Mouse (Mus musculus) forebrain, embryonic 13.5 days (tissue): ENCODE measurements around the gene Gm20662. TPM values are rescaled to one million over a fixed set of nuclear protein-coding genes. Genes with fewer than 3 reads are reported as not detected.
"Not testable (repeated sequence)": the region's sequence is repeated elsewhere in the genome, so short reads cannot be mapped to it uniquely, and the experiment has no call there.

Experiments used
- ATAC-seq: fragments of 200-750 bp; cut with Nextera tagmentation; 2 replicates; pipeline ENCODE4 v1.8.0; 2017
- H3K27ac ChIP-seq: fragments of 300-500 bp; sonication (generic); 2 replicates; pipeline ENCODE4 v1.5.1; 2015; ENCODE audit warnings: inconsistent platforms, mild to moderate bottlenecking, moderate library complexity
- H3K27me3 ChIP-seq: fragments of 300-500 bp; sonication (generic); 2 replicates; pipeline ENCODE4 v1.6.1; 2015; ENCODE audit warnings: mild to moderate bottlenecking, inconsistent platforms
- H3K36me3 ChIP-seq: fragments of 300-500 bp; sonication (generic); 2 replicates; pipeline ENCODE4 v1.6.1; 2015; ENCODE audit warnings: mild to moderate bottlenecking, inconsistent platforms; ENCODE audit not compliant: poor library complexity, severe bottlenecking
- H3K4me1 ChIP-seq: fragments of 300-500 bp; sonication (generic); 2 replicates; pipeline ENCODE4 v1.6.1; 2015; ENCODE audit warnings: inconsistent platforms
- H3K4me2 ChIP-seq: fragments of 300-500 bp; sonication (generic); 2 replicates; pipeline ENCODE4 v1.6.1; 2015; ENCODE audit warnings: inconsistent platforms, mild to moderate bottlenecking, moderate library complexity
- H3K4me3 ChIP-seq: fragments of 300-500 bp; sonication (generic); 2 replicates; pipeline ENCODE4 v1.5.1; 2015; ENCODE audit warnings: mild to moderate bottlenecking, inconsistent platforms
- H3K9ac ChIP-seq: fragments of 300-500 bp; sonication (generic); 2 replicates; pipeline ENCODE4 v1.6.1; 2015; ENCODE audit warnings: mild to moderate bottlenecking, inconsistent platforms
- H3K9me3 ChIP-seq: fragments of 300-500 bp; sonication (generic); replicated peaks from 2 replicates; pipeline ENCODE4 v1.6.1; 2016; ENCODE audit warnings: inconsistent platforms
- WGBS: fragments of 180-500 bp; shearing (Covaris S2); methylation state at CpG from one replicate; pipeline ENCODE4 v1.1.7; 2015; 5-methylcytosine and 5-hydroxymethylcytosine counted together
- polyA plus RNA-seq: library from polyadenylated mRNA; unstranded; fragments of >200 nt; fragmentation: Nextera tagmentation; extraction: Ambion mirVana; gene quantifications from 2 replicates; pipeline ENCODE4 v1.2.1, GENCODE M21; 2015

Gene Gm20662
- polyA plus RNA-seq, 1 experiment from 2014 or later, result 0.52 TPM

DNA sequence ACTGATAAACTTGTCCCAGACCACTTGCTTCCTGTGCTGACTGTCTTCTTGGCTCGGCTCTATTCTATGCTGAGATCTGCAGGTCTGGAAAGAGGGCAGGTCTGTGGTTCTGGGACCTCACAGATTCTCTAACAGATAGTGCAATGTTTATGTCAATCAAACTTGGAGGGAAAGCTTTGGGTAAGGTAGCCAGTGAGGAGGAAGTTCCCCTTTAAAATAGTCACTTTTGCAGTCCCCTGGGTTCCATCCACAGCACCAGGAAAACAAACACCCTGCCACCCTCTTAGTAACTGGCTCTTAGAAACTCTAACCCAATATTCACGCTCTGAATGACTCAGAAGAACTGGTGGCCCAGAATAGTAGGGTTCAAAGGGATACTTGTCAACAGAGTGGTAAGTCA lies 1.7 kb upstream of the Gm20662 start:
- H3K4me3 ChIP-seq, result no peak overlapping the region
- no peaks in the 10 kb centered on the region for H3K36me3 ChIP-seq
- no peak for ATAC-seq
- H3K9me3 ChIP-seq, result no peaks in the 10 kb centered on the region
- no peaks in the 10 kb centered on the region for H3K4me1 ChIP-seq
- H3K9ac ChIP-seq, result no peak overlapping the region
- WGBS, result 69% methylated on average over 2 of the region's 2 CpGs
- no peak overlapping the region for H3K4me2 ChIP-seq
- H3K27me3 ChIP-seq, result peaks cover 4% of the 10 kb centered on the region; the same call in 1 of the 2 replicates
- H3K27ac ChIP-seq, result no peak overlapping the region

DNA sequence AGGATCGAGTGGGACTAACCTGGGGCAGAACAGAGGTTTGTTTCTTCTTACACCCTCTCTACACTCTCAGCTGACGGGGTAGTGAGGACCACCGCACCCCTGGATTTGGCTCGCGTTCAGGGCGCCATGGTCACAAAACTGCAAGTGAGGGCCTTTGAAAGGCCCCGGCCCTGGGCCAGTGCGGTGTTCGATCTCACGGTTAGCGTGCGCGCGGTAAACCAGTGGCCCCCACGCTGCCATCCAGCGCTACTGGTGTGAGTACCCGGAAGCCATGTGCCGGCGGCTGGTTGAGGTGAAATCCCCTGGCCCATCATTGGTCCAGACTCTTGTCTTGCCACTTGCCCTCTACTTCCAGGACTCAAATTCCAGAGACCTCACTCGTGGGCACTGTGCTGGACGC lies 636 bp upstream of the Gm20662 start:
- Histone ChIP-seq H3K27me3 (peaks cover 4% of the 10 kb centered on the region; the same call in 1 of the 2 replicates), H3K9ac (no peak overlapping the region), H3K36me3 (no peaks in the 10 kb centered on the region), H3K27ac (no peak overlapping the region), H3K4me3 (no peak overlapping the region), H3K9me3 (no peaks in the 10 kb centered on the region), H3K4me2 (no peak overlapping the region), H3K4me1 (no peaks in the 10 kb centered on the region)
- ATAC-seq, result no peak
- 93% methylated on average over 21 of the region's 21 CpGs for WGBS

DNA sequence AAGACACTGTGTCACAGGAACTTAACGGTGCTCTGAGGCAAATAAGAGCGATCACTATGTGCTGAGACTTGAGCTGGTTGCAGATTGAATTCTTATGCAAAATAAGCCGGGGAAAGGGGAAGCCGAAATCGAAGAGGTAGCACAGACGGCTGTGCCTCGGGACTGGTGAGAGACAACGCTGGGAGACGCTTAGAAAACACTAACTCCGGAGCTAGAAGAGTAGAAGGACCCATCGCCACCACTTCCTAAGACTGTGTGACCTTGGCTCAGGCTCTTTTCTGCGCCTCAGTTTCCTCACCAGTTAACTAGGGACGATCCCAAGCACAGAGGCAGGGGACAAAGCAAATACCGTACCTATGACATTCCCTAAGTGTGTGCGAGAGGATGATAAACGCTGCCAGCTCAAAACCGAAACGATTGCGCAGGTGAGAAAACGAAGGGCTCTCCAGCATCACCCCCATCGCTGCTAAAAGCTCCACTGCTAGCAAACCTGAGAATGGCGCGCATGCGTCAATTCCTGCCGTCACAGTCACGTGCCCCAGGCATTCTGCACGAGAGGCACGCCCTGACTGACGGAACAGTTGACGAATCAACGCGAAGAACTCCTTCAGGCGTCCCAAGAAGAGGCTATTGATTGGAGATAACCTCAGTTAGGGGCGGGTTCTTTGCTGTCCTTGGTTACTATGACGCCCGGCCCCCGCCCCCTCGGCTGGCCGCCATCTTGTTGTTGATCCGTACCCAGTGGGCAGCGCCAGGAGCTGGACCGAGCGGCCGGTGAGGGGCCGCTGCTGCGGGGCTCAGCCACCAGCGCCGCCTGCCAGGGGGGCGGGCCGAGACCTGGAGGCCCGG lies 6.0 kb downstream of the Gm20662 start, which contains the start of gene Ip6k1:
Gene Ip6k1 (plus strand): TSS at position 580 of the 849 bp plus-strand sequence.
- under 1% methylated on average over 51 of the region's 51 CpGs for WGBS
- Histone ChIP-seq H3K4me1 (peaks cover 28% of the 10 kb centered on the region), H3K36me3 (no peaks in the 10 kb centered on the region)

DNA sequence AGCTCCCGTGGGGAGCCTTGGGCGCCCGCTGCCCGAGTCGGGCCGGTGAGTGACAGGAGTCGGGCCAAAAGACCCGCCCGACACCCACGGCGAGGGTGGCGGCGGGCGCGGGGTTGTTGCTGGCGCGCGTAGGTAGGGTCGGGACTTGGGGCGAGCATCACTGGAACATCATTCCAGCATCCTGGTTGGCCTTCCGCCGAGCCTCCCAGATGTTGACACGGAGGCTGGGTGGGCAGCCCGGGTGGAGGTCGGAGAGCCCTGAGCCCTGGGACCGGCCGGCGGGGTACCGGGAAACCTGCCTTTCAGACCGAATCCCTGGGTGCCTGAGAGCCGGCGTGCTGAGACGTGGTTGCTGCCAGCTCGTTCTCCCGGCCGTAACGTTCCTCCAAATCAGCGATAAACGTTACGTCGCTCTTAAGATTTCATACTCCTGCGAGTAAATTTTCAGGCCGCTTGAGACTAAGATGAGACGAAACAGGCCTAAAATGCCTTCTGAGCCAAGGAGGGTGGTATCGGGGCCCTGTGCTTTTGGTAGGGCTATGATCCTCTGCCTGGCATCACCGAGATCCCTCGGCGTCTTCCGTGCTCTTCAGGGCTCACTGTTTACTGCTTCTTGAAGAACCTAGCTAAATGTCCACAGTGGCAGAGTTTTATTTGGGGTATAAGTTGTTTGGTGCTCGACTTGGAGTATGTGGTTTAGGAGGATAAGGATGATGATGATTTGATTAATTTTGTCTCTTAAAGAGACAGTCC lies 6.8 kb downstream of the Gm20662 start:
- Histone ChIP-seq H3K9me3 (no peaks in the 10 kb centered on the region), H3K27me3 (peaks cover 4% of the 10 kb centered on the region; the same call in 1 of the 2 replicates), H3K9ac (peak overlapping the region; percentile 97), H3K4me3 (peak overlapping the region; percentile 99), H3K4me2 (peak overlapping the region; percentile 85), H3K36me3 (no peaks in the 10 kb centered on the region), H3K4me1 (peaks cover 28% of the 10 kb centered on the region), H3K27ac (peak overlapping the region; percentile 94)
- WGBS, result under 1% methylated on average over 48 of the region's 50 CpGs
- ATAC-seq, result no peak; the same call in 1 of the 2 replicates

More for the DNA sequence above, 6.0 kb downstream of the Gm20662 start, which contains the start of gene Ip6k1:
- no peaks in the 10 kb centered on the region for H3K9me3 ChIP-seq
- H3K27ac ChIP-seq, result peak within 1 kb of the TSS; percentile 94
- H3K9ac ChIP-seq, result peak within 1 kb of the TSS; percentile 97
- H3K4me2 ChIP-seq, result peak within 1 kb of the TSS; percentile 85
- peak; percentile 100 for ATAC-seq
- peak within 1 kb of the TSS; percentile 99 for H3K4me3 ChIP-seq
- peaks cover 4% of the 10 kb centered on the region; the same call in 1 of the 2 replicates for H3K27me3 ChIP-seq

DNA sequence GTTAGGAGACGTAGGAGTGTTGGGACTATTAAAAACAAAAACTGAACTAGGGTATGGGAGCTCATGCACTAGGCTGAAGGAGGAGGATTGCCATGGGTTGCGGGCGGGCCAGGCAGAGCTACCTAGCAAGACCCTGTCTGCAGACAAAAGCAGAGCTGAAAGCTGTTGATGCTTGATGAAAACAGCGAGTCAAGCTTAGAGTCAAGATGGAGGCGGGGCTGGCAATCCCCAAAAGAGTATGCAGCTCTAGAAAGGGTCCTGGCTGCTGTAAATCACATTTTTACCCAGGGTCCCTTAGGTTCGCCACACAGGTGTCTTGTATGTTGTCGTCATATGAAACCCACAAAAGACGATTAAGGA lies 7.4 kb downstream of the Gm20662 start:
- Histone ChIP-seq H3K4me1 (peaks cover 28% of the 10 kb centered on the region), H3K36me3 (no peaks in the 10 kb centered on the region), H3K9me3 (no peaks in the 10 kb centered on the region), H3K9ac (peak overlapping the region; percentile 97), H3K4me2 (peak overlapping the region; percentile 85), H3K4me3 (peak overlapping the region; percentile 99), H3K27me3 (peaks cover 4% of the 10 kb centered on the region; the same call in 1 of the 2 replicates), H3K27ac (peak overlapping the region; percentile 94)
- WGBS, result 15% methylated on average over 8 of the region's 8 CpGs
- no peak for ATAC-seq

DNA sequence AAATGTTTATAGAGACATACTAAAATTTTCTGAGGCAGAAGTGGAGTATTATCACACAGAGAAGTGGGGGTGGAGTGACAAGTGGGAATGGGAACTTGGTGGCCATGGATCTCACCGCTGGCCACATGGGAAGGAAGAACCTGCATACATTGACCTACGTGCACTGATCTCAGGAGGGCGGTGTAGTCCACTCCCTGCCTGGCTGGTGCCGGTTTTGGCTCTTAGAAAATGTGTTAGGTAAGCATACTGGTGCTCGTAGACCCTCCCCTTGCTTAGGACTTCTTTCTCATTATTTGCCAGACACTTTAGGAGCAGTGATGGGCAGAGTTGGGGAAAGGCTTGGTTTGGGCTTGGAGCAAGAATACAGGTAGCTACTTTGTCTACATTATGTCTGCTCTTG lies 11.9 kb downstream of the Gm20662 start:
- Histone ChIP-seq H3K4me3 (no peak overlapping the region), H3K27ac (no peak overlapping the region), H3K4me2 (no peak overlapping the region), H3K9me3 (no peaks in the 10 kb centered on the region), H3K36me3 (peaks cover 7% of the 10 kb centered on the region), H3K4me1 (peaks cover 22% of the 10 kb centered on the region), H3K9ac (no peak overlapping the region), H3K27me3 (no peaks in the 10 kb centered on the region)
- 89% methylated on average over 5 of the region's 5 CpGs for WGBS
- ATAC-seq, result no peak

DNA sequence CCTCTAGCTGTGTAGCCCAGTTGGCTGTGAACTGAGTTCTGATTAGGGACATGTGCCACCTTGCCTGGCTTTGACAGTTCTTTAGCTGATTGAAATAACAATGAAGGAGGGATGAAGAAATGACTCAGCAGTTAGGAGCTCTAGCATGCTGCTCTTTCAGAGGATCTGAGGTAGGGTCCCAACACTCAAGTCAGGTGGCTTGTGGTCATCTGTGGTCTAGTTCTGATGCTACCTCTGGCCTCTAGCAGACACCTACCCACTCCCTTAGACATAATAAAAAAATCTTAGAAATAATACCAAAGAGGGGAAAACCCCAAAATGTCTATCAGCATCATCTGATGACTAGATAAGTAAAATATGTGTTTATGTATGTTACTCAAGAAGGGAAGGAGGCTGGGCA lies 14.2 kb downstream of the Gm20662 start:
- Histone ChIP-seq H3K4me2 (no peak overlapping the region), H3K36me3 (peaks cover 10% of the 10 kb centered on the region), H3K4me3 (no peak overlapping the region), H3K27ac (no peak overlapping the region), H3K9me3 (no peaks in the 10 kb centered on the region), H3K27me3 (no peaks in the 10 kb centered on the region), H3K9ac (no peak overlapping the region), H3K4me1 (peaks cover 3% of the 10 kb centered on the region; the same call in 1 of the 2 replicates)
- ATAC-seq, result no peak

DNA sequence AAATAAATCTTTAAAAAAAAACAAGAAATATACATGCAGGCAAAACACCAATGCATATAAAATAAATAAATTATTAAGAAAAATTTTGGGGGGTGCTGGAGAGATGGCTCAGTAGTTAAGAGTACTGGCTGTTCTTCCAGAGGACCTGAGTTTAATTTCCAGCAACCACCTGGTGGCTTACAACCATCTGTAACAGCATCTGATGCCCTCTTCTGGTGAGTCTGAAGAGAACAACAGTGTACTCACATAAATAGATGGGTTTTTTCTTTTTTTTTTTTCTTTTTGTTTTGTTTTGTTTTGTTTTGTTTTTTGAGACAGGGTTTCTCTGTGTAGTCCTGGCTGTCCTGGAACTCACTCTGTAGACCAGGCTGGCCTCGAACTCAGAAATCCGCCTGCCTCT lies 17.4 kb downstream of the Gm20662 start:
- H3K4me1 ChIP-seq, H3K9ac ChIP-seq, H3K9me3 ChIP-seq, H3K27ac ChIP-seq, ATAC-seq, H3K4me3 ChIP-seq, H3K27me3 ChIP-seq, H3K4me2 ChIP-seq: not testable (repeated sequence)
- WGBS, result 97% methylated on average over 2 of the region's 2 CpGs
- H3K36me3 ChIP-seq, result peaks cover 14% of the 10 kb centered on the region

DNA sequence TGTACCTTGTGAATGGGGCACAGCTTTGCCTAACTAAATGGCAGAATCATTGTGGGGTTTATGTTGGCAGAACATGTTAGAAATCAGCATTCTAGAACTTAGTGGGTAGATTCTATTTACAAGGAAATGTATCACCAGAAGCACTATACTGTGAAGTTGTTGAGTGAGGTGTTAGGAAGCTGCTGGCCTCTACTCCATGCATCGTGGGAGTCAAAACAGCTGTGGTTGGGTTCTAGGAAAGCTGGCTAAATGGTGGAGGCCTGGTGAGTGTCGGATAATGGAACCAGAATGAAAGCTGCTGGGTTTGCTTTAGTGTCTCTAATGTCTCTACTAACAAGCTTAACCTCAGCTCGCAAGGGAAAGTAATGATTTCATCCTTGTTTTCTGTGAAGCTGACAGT lies 21.0 kb downstream of the Gm20662 start:
- H3K9ac ChIP-seq, result no peak overlapping the region
- 0 out of 2 replicates have a peak, but pooled peaks cover 3% of the 10 kb centered on the region for H3K4me1 ChIP-seq
- 82% methylated on average over 3 of the region's 3 CpGs for WGBS
- peaks cover 14% of the 10 kb centered on the region for H3K36me3 ChIP-seq
- H3K4me2 ChIP-seq, result no peak overlapping the region
- no peaks in the 10 kb centered on the region for H3K27me3 ChIP-seq
- no peak overlapping the region for H3K4me3 ChIP-seq
- no peak for ATAC-seq
- H3K9me3 ChIP-seq, result no peaks in the 10 kb centered on the region
- H3K27ac ChIP-seq, result no peak overlapping the region

DNA sequence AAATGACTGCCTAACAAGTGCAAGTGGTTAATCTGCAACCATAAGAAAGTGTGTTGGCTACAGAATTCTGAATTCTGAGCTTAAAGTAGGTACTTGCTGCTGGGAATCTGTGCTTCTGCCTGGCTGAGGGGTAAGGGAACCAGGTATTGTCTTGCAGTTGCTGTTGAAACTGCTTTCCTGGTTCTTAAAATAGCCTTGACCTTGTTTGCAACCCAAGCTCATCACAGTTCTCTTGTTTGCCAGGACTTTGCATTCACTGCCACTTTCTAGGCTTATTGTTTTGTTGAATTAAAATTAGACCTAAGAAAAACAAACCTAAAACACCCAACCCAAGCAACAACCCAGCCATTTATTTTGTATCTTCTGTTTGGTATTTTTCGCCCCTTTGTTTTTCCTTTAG lies 24.6 kb downstream of the Gm20662 start:
- Histone ChIP-seq H3K4me1 (0 out of 2 replicates have a peak, but pooled peaks cover 3% of the 10 kb centered on the region), H3K9ac (no peak overlapping the region), H3K27ac (no peak overlapping the region), H3K4me2 (no peak overlapping the region), H3K9me3 (no peaks in the 10 kb centered on the region), H3K27me3 (no peaks in the 10 kb centered on the region), H3K4me3 (no peak overlapping the region), H3K36me3 (peaks cover 21% of the 10 kb centered on the region)
- no peak for ATAC-seq
- 94% methylated on average over 1 of the region's 1 CpGs for WGBS

DNA sequence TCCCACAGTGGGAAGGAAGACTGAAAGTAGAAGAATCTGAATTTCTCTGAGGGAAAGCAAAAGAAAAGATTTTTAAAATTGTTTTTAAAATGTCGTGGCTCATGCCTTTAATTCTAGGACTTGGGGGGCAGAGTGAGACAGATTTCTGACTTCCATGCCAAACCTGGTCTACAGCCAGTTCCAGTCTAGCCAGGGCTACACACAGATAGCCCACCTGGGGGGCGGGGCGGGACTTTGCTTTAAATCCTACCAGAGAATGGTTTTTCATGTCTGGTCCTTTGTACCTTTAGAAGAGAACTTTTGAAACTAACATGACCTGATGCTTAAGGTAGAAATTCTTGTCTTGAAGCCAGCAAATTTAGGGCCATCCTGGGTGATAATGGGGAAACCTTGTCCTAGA lies 27.1 kb downstream of the Gm20662 start:
- WGBS, result 82% methylated on average over 3 of the region's 3 CpGs
- no peak for ATAC-seq
- H3K4me3 ChIP-seq, result no peak overlapping the region
- H3K4me1 ChIP-seq, result 0 out of 2 replicates have a peak, but pooled peaks cover 3% of the 10 kb centered on the region
- no peak overlapping the region for H3K27ac ChIP-seq
- H3K36me3 ChIP-seq, result peaks cover 43% of the 10 kb centered on the region
- no peak overlapping the region for H3K9ac ChIP-seq
- H3K27me3 ChIP-seq, result no peaks in the 10 kb centered on the region
- H3K9me3 ChIP-seq, result no peaks in the 10 kb centered on the region
- H3K4me2 ChIP-seq, result no peak overlapping the region

DNA sequence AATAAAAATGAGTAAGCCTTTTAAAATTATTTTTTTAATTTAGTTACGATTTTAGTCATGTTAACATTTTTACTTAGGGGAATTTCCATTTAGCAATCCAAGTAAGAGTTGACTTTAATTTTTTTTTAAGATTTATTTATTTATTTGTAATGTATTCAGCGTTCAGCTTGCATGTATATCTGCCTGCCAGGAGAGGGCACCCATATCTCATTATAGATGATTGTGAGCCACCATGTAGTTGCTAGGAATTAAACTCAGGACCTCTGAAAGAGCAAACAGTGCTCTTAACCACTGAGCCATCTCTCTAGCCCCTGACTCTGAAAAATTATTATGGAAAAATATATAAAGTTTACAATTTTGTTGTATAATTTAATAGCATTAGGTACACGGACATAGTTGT lies 30.4 kb downstream of the Gm20662 start:
- H3K27me3 ChIP-seq, result no peaks in the 10 kb centered on the region
- H3K9ac ChIP-seq, result no peak overlapping the region
- H3K27ac ChIP-seq, result no peak overlapping the region
- no peak overlapping the region for H3K4me3 ChIP-seq
- no peak overlapping the region for H3K4me2 ChIP-seq
- WGBS, result 93% methylated on average over 3 of the region's 3 CpGs
- H3K4me1 ChIP-seq, result no peaks in the 10 kb centered on the region
- H3K9me3 ChIP-seq, result no peaks in the 10 kb centered on the region
- peaks cover 50% of the 10 kb centered on the region for H3K36me3 ChIP-seq
- no peak for ATAC-seq
